In the genomic region with DNA sequence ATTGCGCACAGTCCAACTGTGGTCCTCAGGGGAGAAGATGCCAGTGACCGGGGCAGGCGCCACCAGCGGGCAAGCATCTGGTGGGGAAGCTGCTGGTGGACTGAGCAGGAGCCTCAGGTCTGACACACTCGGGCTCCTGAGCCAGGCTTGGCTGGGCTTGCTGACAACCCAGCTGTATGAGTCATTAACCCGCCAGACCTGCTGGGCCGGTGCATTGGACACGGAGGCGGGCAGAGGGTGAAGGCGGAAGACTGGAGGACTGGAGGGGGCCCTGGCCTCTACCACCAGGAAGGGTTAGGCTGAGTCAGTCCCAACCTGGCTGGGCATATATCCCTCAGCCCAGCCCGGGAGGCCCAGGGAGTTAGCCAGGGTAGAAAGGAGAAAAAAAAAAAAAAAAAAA, we compare ENCODE assay signal across 8 mouse cellular contexts. TPM values are rescaled to one million over a fixed set of nuclear protein-coding genes. Genes with fewer than 3 reads are reported as not detected.
DNase-seq lines count a peak whose midpoint lies in the region; ATAC-seq lines count a peak whose summit lies in the region.

Arhgef10l (minus strand) TSS at position 253 of the 400 bp plus-strand sequence.

- 73% methylated on average over 11 of the region's 11 CpGs for WGBS in embryonic facial prominence, embryonic 11.5 days
- WGBS in heart, embryonic 16.5 days: 60% methylated on average over 11 of the region's 11 CpGs

- no peak within 1 kb of the TSS for H3K9ac ChIP-seq in embryonic facial prominence, embryonic 11.5 days (replicated peaks; ENCODE audit: low read length)
- no peak within 1 kb of the TSS for H3K9ac ChIP-seq in heart, embryonic 16.5 days (ENCODE audit: low read length)

- H3K36me3 ChIP-seq in embryonic facial prominence, embryonic 11.5 days (replicated peaks; ENCODE audit: control insufficient read depth, insufficient read depth, low read depth, low read length): no peaks in the 10 kb centered on the region
- H3K36me3 ChIP-seq in heart, embryonic 16.5 days (ENCODE audit: control insufficient read depth, insufficient read depth): no peaks in the 10 kb centered on the region

- H3K4me3 ChIP-seq in embryonic facial prominence, embryonic 11.5 days (ENCODE audit: low read depth, low read length): no peak within 1 kb of the TSS
- H3K4me3 ChIP-seq in heart, embryonic 16.5 days (ENCODE audit: low read length): no peak within 1 kb of the TSS

- no peaks in the 10 kb centered on the region for H3K9me3 ChIP-seq in embryonic facial prominence, embryonic 11.5 days (replicated peaks; ENCODE audit: control insufficient read depth, low read length)
- no peaks in the 10 kb centered on the region for H3K9me3 ChIP-seq in heart, embryonic 16.5 days (replicated peaks; ENCODE audit: control insufficient read depth, low read length)

- H3K4me1 ChIP-seq in embryonic facial prominence, embryonic 11.5 days (ENCODE audit: control insufficient read depth, insufficient read depth, low read length): peaks cover 8% of the 10 kb centered on the region
- H3K4me1 ChIP-seq in heart, embryonic 16.5 days (ENCODE audit: control insufficient read depth, insufficient read depth, low read length): peaks cover 6% of the 10 kb centered on the region

- ATAC-seq in embryonic facial prominence, embryonic 11.5 days (replicated peaks; ENCODE audit: insufficient number of reproducible peaks, low FRiP score, low TSS enrichment, low read depth): no peak
- no peak for ATAC-seq in heart, embryonic 16.5 days (replicated peaks; ENCODE audit: extremely low read depth, insufficient read depth, low FRiP score)

- H3K27me3 ChIP-seq in embryonic facial prominence, embryonic 11.5 days (ENCODE audit: control insufficient read depth, insufficient read depth, low read length): no peaks in the 10 kb centered on the region
- no peaks in the 10 kb centered on the region for H3K27me3 ChIP-seq in heart, embryonic 16.5 days (ENCODE audit: control insufficient read depth, insufficient read depth, low read length)

- H3K4me2 ChIP-seq in embryonic facial prominence, embryonic 11.5 days (ENCODE audit: low read depth, low read length): no peak within 1 kb of the TSS
- no peak within 1 kb of the TSS for H3K4me2 ChIP-seq in heart, embryonic 16.5 days (ENCODE audit: low read depth, low read length)

- peak; percentile 55 for DNase-seq in ovary, adult 18-20 months (ENCODE audit: low spot score)
- no peak for DNase-seq in ovary, postnatal 10 days (ENCODE audit: low spot score)
- no peak for DNase-seq in embryonic facial prominence, embryonic 11.5 days (ENCODE audit: low spot score)
- peak; percentile 80 to 91 for DNase-seq in kidney, postnatal 25 days
- peak; percentile 70 to 84 for DNase-seq in lung, postnatal 4 days
- DNase-seq in retina, embryonic 14.5 days (ENCODE audit: low spot score): no peak
- DNase-seq in liver: no peak

- no peak within 1 kb of the TSS for H3K27ac ChIP-seq in embryonic facial prominence, embryonic 11.5 days (replicated peaks; ENCODE audit: low read depth, low read length)
- no peak within 1 kb of the TSS for H3K27ac ChIP-seq in heart, embryonic 16.5 days (ENCODE audit: low read length)

RNA-seq across cellular contexts. Expression of gene Arhgef10l, which starts in this region (rescaled TPM):
- 8.7 and 10.5 TPM in 2 replicates for polyA plus RNA-seq in embryonic facial prominence, embryonic 11.5 days (2014; fragmentation: Nextera tagmentation; extraction: Ambion mirVana)
- 18.6 TPM in 2 replicates for polyA plus RNA-seq in heart, embryonic 16.5 days (2015; fragmentation: Nextera tagmentation; extraction: Ambion mirVana)

Comparison
In these comparisons a context has a peak if more than half of its experiments do, and no peak if none do; other contexts are left out.
1. DNase-seq: peak in ovary, adult 18-20 months (single experiment), kidney, postnatal 25 days (2 of 2) and lung, postnatal 4 days (2 of 2); none in ovary, postnatal 10 days (single experiment), embryonic facial prominence, embryonic 11.5 days (single experiment), retina, embryonic 14.5 days (single experiment) and liver (single experiment).